Mouse (Mus musculus) C2C12 (cell line): ENCODE data around the gene Snx29. TPM values are rescaled to one million over a fixed set of nuclear protein-coding genes. Genes with fewer than 3 reads are reported as not detected.

ENCODE experiments used
- H3K27me3 ChIP-seq: one replicate; pipeline ENCODE4 v1.6.1; 2011; ENCODE audit not compliant: control insufficient read depth, insufficient read depth, insufficient read length
- H3K36me3 ChIP-seq: one replicate; pipeline ENCODE4 v1.6.1; 2011; ENCODE audit not compliant: control insufficient read depth, insufficient read depth
- H3K4me3 ChIP-seq: one replicate; pipeline ENCODE4 v1.5.1; 2011; ENCODE audit warnings: mild to moderate bottlenecking, control low read depth; ENCODE audit not compliant: poor library complexity, insufficient read depth, severe bottlenecking
- H3K79me2 ChIP-seq: one replicate; pipeline ENCODE4 v1.6.1; 2011; ENCODE audit not compliant: control insufficient read depth, insufficient read depth
- H3K79me3 ChIP-seq: one replicate; pipeline ENCODE4 v1.6.1; 2011; ENCODE audit warnings: low read depth, control low read depth
- H3ac ChIP-seq: one replicate; pipeline ENCODE3; 2011; ENCODE audit warnings: low read depth; ENCODE audit not compliant: control insufficient read depth, insufficient read length
- CEBPB ChIP-seq: IDR thresholded peaks from one replicate; pipeline ENCODE4 v1.6.1; 2011; ENCODE audit warnings: low read depth, mild to moderate bottlenecking, control low read depth, moderate library complexity
- CTCF ChIP-seq: IDR thresholded peaks from one replicate; pipeline ENCODE4 v1.5.1; 2011; ENCODE audit not compliant: control insufficient read depth, insufficient read depth, insufficient read length
- FOSL1 ChIP-seq: IDR thresholded peaks from one replicate; pipeline ENCODE4 v1.8.0; 2011; ENCODE audit warnings: mild to moderate bottlenecking, low read length; ENCODE audit not compliant: poor library complexity, insufficient read depth, severe bottlenecking
- MAX ChIP-seq: IDR thresholded peaks from one replicate; pipeline ENCODE4 v1.6.1; 2011; ENCODE audit warnings: mild to moderate bottlenecking, control low read depth
- MYOD1 ChIP-seq: IDR thresholded peaks from one replicate; pipeline ENCODE4 v1.6.1; 2011; ENCODE audit warnings: low read depth; ENCODE audit not compliant: control insufficient read depth, insufficient read length
- MYOG ChIP-seq: IDR thresholded peaks from one replicate; pipeline ENCODE4 v1.6.1; 2011; ENCODE audit not compliant: control insufficient read depth, insufficient read length; ENCODE audit errors: extremely low read depth
- USF1 ChIP-seq: IDR thresholded peaks from one replicate; pipeline ENCODE4 v1.6.1; 2011; ENCODE audit warnings: low read depth, mild to moderate bottlenecking, control low read depth, moderate library complexity
- polyA plus RNA-seq: library from polyadenylated mRNA; unstranded; fragments of >200 nt; fragmentation: generic; extraction: Trizol; gene quantifications from one replicate; pipeline ENCODE4 v1.2.1, GENCODE M21; 2012; ENCODE audit warnings: missing spikeins

Gene Snx29
- polyA plus RNA-seq, 1 experiment: 0.62 TPM

GRCm38 (mm10) chr16:11701579-11701978 is 378.9 kb downstream of the Snx29 start:
- no peaks in the 10 kb centered on the region for H3K79me2 ChIP-seq
- no peaks in the 10 kb centered on the region for H3K36me3 ChIP-seq
- no peaks in the 10 kb centered on the region for H3K27me3 ChIP-seq
- no peak overlapping the region for H3K4me3 ChIP-seq
- TF ChIP-seq MAX (no peak), USF1 (no peak), FOSL1 (no peak), MYOG (no peak), MYOD1 (no peak), CEBPB (no peak), CTCF (no peak)
- H3K79me3 ChIP-seq: no peaks in the 10 kb centered on the region
- H3ac ChIP-seq: no peak overlapping the region

GRCm38 (mm10) chr16:11704096-11704495 is 381.4 kb downstream of the Snx29 start:
- Histone ChIP-seq H3K79me2 (no peaks in the 10 kb centered on the region), H3K4me3 (no peak overlapping the region), H3K79me3 (no peaks in the 10 kb centered on the region), H3ac (no peak overlapping the region), H3K27me3 (no peaks in the 10 kb centered on the region), H3K36me3 (no peaks in the 10 kb centered on the region)
- TF ChIP-seq USF1 (no peak), CTCF (no peak), MYOD1 (no peak), FOSL1 (no peak), CEBPB (no peak), MAX (no peak), MYOG (no peak)

GRCm38 (mm10) chr16:11705456-11705855 is 382.7 kb downstream of the Snx29 start:
- Histone ChIP-seq H3K79me2 (no peaks in the 10 kb centered on the region), H3K36me3 (no peaks in the 10 kb centered on the region)
- no peak for TF ChIP-seq MYOD1
- TF ChIP-seq MAX: no peak

GRCm38 (mm10) chr16:11708097-11708496 is 385.4 kb downstream of the Snx29 start:
- Histone ChIP-seq H3K79me2 (no peaks in the 10 kb centered on the region), H3K27me3 (no peaks in the 10 kb centered on the region), H3K79me3 (no peaks in the 10 kb centered on the region), H3K36me3 (no peaks in the 10 kb centered on the region), H3K4me3 (no peak overlapping the region), H3ac (no peak overlapping the region)
- TF ChIP-seq MYOG (no peak), MYOD1 (no peak), MAX (no peak), USF1 (no peak), CTCF (no peak)

More at GRCm38 (mm10) chr16:11705456-11705855, 382.7 kb downstream of the Snx29 start:
- Histone ChIP-seq H3K27me3 (no peaks in the 10 kb centered on the region), H3ac (no peak overlapping the region), H3K79me3 (no peaks in the 10 kb centered on the region), H3K4me3 (no peak overlapping the region)

- Histone ChIP-seq H3ac (no peak overlapping the region), H3K79me2 (no peaks in the 10 kb centered on the region), H3K27me3 (no peaks in the 10 kb centered on the region), H3K4me3 (no peak overlapping the region), H3K36me3 (no peaks in the 10 kb centered on the region), H3K79me3 (no peaks in the 10 kb centered on the region)
- no peak for TF ChIP-seq MYOD1
- no peak for TF ChIP-seq MYOG
- no peak for TF ChIP-seq CEBPB
- TF ChIP-seq USF1: no peak
- no peak for TF ChIP-seq FOSL1
- TF ChIP-seq MAX: no peak
- no peak for TF ChIP-seq CTCF
Measured at GRCm38 (mm10) chr16:11709382-11709781, 386.7 kb downstream of the Snx29 start.

GRCm38 (mm10) chr16:11709999-11710667 is 387.4 kb downstream of the Snx29 start:
- H3ac ChIP-seq: no peak overlapping the region
- H3K79me3 ChIP-seq: no peaks in the 10 kb centered on the region
- no peak for TF ChIP-seq FOSL1
- no peak for TF ChIP-seq MYOD1
- no peak for TF ChIP-seq CTCF
- TF ChIP-seq USF1: no peak
- H3K27me3 ChIP-seq: no peaks in the 10 kb centered on the region
- H3K4me3 ChIP-seq: no peak overlapping the region
- no peaks in the 10 kb centered on the region for H3K36me3 ChIP-seq
- no peaks in the 10 kb centered on the region for H3K79me2 ChIP-seq
